Mouse (Mus musculus) mammary gland, adult 2 months (tissue): Measurements from ENCODE around the gene Ccnj. TPM values are rescaled to one million over a fixed set of nuclear protein-coding genes. Genes with fewer than 3 reads are reported as not detected.

Source experiments
- polyA plus RNA-seq: library from polyadenylated mRNA; depleted of rRNA; stranded (reverse); fragments of >200 nt; gene quantifications from 2 replicates; pipeline ENCODE4 v1.2.3, GENCODE M21; 2012; ENCODE audit warnings: low replicate concordance; rRNA removed

Gene Ccnj
- 7.9 and 8.9 TPM in 2 replicates for polyA plus RNA-seq

GRCm38 (mm10) chr19:40830703-40831415, at the start of gene Ccnj:
Ccnj (plus strand) TSS chr19:40831279.

GRCm38 (mm10) chr19:40894519-40895392, 63.7 kb downstream of the Ccnj start, which contains the start of gene Zfp518a:
Zfp518a (plus strand) TSS chr19:40894705.

Other genes with a start within 250 kb of the Ccnj start
- 17.0 and 19.9 TPM in 2 replicates for gene Aldh18a1, start 242.8 kb upstream of the Ccnj start, polyA plus RNA-seq
- gene Tctn3, start 219.0 kb upstream of the Ccnj start, polyA plus RNA-seq, result 11.6 and 11.9 TPM in 2 replicates
- gene Entpd1, start 218.9 kb upstream of the Ccnj start, polyA plus RNA-seq, result 13.8 and 27.8 TPM in 2 replicates
- 0.01 and 0.06 TPM in 2 replicates for gene Cc2d2b, start 82.5 kb upstream of the Ccnj start, polyA plus RNA-seq
- 0.57 and 1.6 TPM in 2 replicates for gene Zfp518a, start 63.4 kb downstream of the Ccnj start, polyA plus RNA-seq
- gene Blnk, start 163.3 kb downstream of the Ccnj start, polyA plus RNA-seq, result 13.2 and 20.3 TPM in 2 replicates
- 0.45 and 0.91 TPM in 2 replicates for gene Dntt, start 198.0 kb downstream of the Ccnj start, polyA plus RNA-seq
- not detected in 2 replicates for gene Opalin, start 245.8 kb downstream of the Ccnj start, polyA plus RNA-seq